Comparison of ENCODE assay signal across 10 mouse cellular contexts in genomic region chr9:114979969-114980368, GRCm38 (mm10). TPM values are rescaled to one million over a fixed set of nuclear protein-coding genes. Genes with fewer than 3 reads are reported as not detected.
A peak's percentile ranks its signal among the peaks of the same experiment; 100 is the strongest.
DNase-seq lines count a peak whose midpoint lies in the region; ATAC-seq and TF ChIP-seq lines count a peak whose summit lies in the region.
"Had no signal": no experiment of that assay in that cellular context is flagged by ENCODE, and none has a peak within 500 bp of the region (broad histone marks: within the 10 kb centered on the region; RNA-seq: fewer than 3 reads in every experiment).

No protein-coding gene starts in this region.

- H3K36me3 ChIP-seq in forebrain, postnatal 0 days (ENCODE audit: insufficient read depth), result no peaks in the 10 kb centered on the region
- H3K36me3 ChIP-seq in forebrain, embryonic 16.5 days (ENCODE audit: control insufficient read depth, insufficient read depth), result no peaks in the 10 kb centered on the region
- H3K36me3 ChIP-seq in embryonic facial prominence, embryonic 14.5 days (ENCODE audit: control insufficient read depth, insufficient read depth, low read length), result no peaks in the 10 kb centered on the region
- no peaks in the 10 kb centered on the region for H3K36me3 ChIP-seq in limb, embryonic 13.5 days

- no peak for ATAC-seq in forebrain, postnatal 0 days
- ATAC-seq in forebrain, embryonic 16.5 days, result no peak
- ATAC-seq in embryonic facial prominence, embryonic 14.5 days (ENCODE audit: low read depth), result no peak
- ATAC-seq in limb, embryonic 13.5 days (ENCODE audit: low FRiP score, low read depth), result no peak

- H3K4me3 ChIP-seq in forebrain, postnatal 0 days (ENCODE audit: low read depth, low read length), result peak overlapping the region; percentile 63; the same call in 1 of the 2 replicates
- no peak overlapping the region for H3K4me3 ChIP-seq in forebrain, embryonic 16.5 days (replicated peaks; ENCODE audit: low read length)
- H3K4me3 ChIP-seq in left cerebral cortex, adult 2 months, result peak overlapping the region; percentile 55
- H3K4me3 ChIP-seq in embryonic facial prominence, embryonic 14.5 days (ENCODE audit: low read depth, low read length), result no peak overlapping the region
- peak overlapping the region; percentile 79 for H3K4me3 ChIP-seq in limb, embryonic 13.5 days

- intact Hi-C loops in left cerebral cortex, adult 2 months (cut with DNase I), result loop anchor here (5.0 kb wide), 4 partner anchors 42 to 252 kb away; no protein-coding TSS in a partner anchor

- H3K9me3 ChIP-seq in forebrain, postnatal 0 days (ENCODE audit: low read length), result no peaks in the 10 kb centered on the region
- H3K9me3 ChIP-seq in forebrain, embryonic 16.5 days (ENCODE audit: control insufficient read depth, low read length), result no peaks in the 10 kb centered on the region
- no peaks in the 10 kb centered on the region for H3K9me3 ChIP-seq in embryonic facial prominence, embryonic 14.5 days (ENCODE audit: control insufficient read depth, low read length)
- H3K9me3 ChIP-seq in limb, embryonic 13.5 days, result no peaks in the 10 kb centered on the region

- H3K27ac ChIP-seq in forebrain, postnatal 0 days (ENCODE audit: low read depth, low read length), result no peak overlapping the region
- H3K27ac ChIP-seq in forebrain, embryonic 16.5 days (ENCODE audit: low read length), result no peak overlapping the region
- no peak overlapping the region; the same call in 1 of the 2 replicates for H3K27ac ChIP-seq in left cerebral cortex, adult 2 months
- no peak overlapping the region for H3K27ac ChIP-seq in embryonic facial prominence, embryonic 14.5 days (replicated peaks; ENCODE audit: low read depth, low read length)
- no peak overlapping the region for H3K27ac ChIP-seq in limb, embryonic 13.5 days

- peak overlapping the region; percentile 81 for H3K4me2 ChIP-seq in forebrain, postnatal 0 days (ENCODE audit: low read depth)
- no peak overlapping the region for H3K4me2 ChIP-seq in forebrain, embryonic 16.5 days (ENCODE audit: low read length)
- H3K4me2 ChIP-seq in embryonic facial prominence, embryonic 14.5 days (ENCODE audit: low read depth, low read length), result peak overlapping the region; percentile 89; the same call in 1 of the 2 replicates
- peak overlapping the region; percentile 92 for H3K4me2 ChIP-seq in limb, embryonic 13.5 days (replicated peaks)

- TF ChIP-seq CTCF in forebrain, postnatal 0 days (IDR thresholded peaks at IDR 0.05; ENCODE audit: low read depth), result no peak
- no peak for TF ChIP-seq CTCF in left cerebral cortex, adult 2 months (IDR thresholded peaks at IDR 0.05)

- no peak overlapping the region for H3K9ac ChIP-seq in forebrain, postnatal 0 days
- H3K9ac ChIP-seq in forebrain, embryonic 16.5 days (replicated peaks; ENCODE audit: low read depth, low read length), result no peak overlapping the region
- H3K9ac ChIP-seq in embryonic facial prominence, embryonic 14.5 days (ENCODE audit: low read depth, low read length), result no peak overlapping the region
- 0 out of 2 replicates have a peak overlapping the region, but pooled peaks have one; percentile 87 for H3K9ac ChIP-seq in limb, embryonic 13.5 days

- peaks cover 4% of the 10 kb centered on the region; the same call in 1 of the 2 replicates for H3K4me1 ChIP-seq in forebrain, postnatal 0 days (ENCODE audit: insufficient read depth)
- H3K4me1 ChIP-seq in forebrain, embryonic 16.5 days (replicated peaks; ENCODE audit: control insufficient read depth, insufficient read depth, low read length), result peaks cover 19% of the 10 kb centered on the region
- H3K4me1 ChIP-seq in embryonic facial prominence, embryonic 14.5 days (ENCODE audit: control insufficient read depth, insufficient read depth, low read length), result peaks cover 12% of the 10 kb centered on the region
- peaks cover 29% of the 10 kb centered on the region for H3K4me1 ChIP-seq in limb, embryonic 13.5 days

- WGBS in forebrain, postnatal 0 days, result 72% methylated on average over 6 of the region's 6 CpGs
- WGBS in forebrain, embryonic 16.5 days, result 81% methylated on average over 6 of the region's 6 CpGs
- 53% methylated on average over 6 of the region's 6 CpGs for WGBS in embryonic facial prominence, embryonic 14.5 days
- WGBS in limb, embryonic 13.5 days, result 46% methylated on average over 6 of the region's 6 CpGs

- no peaks in the 10 kb centered on the region for H3K27me3 ChIP-seq in forebrain, postnatal 0 days (ENCODE audit: insufficient read depth, low read length)
- H3K27me3 ChIP-seq in forebrain, embryonic 16.5 days (replicated peaks; ENCODE audit: control insufficient read depth, insufficient read depth, low read length), result no peaks in the 10 kb centered on the region
- H3K27me3 ChIP-seq in embryonic facial prominence, embryonic 14.5 days (replicated peaks; ENCODE audit: control insufficient read depth, insufficient read depth, low read length), result no peaks in the 10 kb centered on the region
- peaks cover 18% of the 10 kb centered on the region for H3K27me3 ChIP-seq in limb, embryonic 13.5 days

- DNase-seq in forebrain, postnatal 0 days, result no peak
- no peak for DNase-seq in left cerebral cortex, adult 2 months (ENCODE audit: extremely low spot score in 1 of 2, low spot score in 2 of 2)
- DNase-seq in left cerebral cortex, adult 18-20 months (ENCODE audit: low spot score in 2 of 2), result no peak
- DNase-seq in embryonic facial prominence, embryonic 14.5 days (ENCODE audit: low spot score), result no peak
- DNase-seq in testis, postnatal 14 days (ENCODE audit: low spot score), result no peak
- no peak for DNase-seq in cerebellum, postnatal 10 days
- DNase-seq: heart, postnatal 10 days had no signal

RNA-seq across cellular contexts. Expression of gene Osbpl10, which starts 1.6 kb away (rescaled TPM):
- total RNA-seq in forebrain, postnatal 0 days (2014; rRNA removed), result 19.2 and 22.4 TPM in 2 replicates
- 2.8 and 3.0 TPM in 2 replicates for polyA plus RNA-seq in forebrain, postnatal 0 days (2015; fragmentation: Nextera tagmentation; extraction: Ambion mirVana)
- 1.6 and 2.8 TPM in 2 replicates for polyA plus RNA-seq in forebrain, embryonic 16.5 days (2015; fragmentation: Nextera tagmentation; extraction: Ambion mirVana)
- 10 to 100 TPM; 48.5 to 56.3 TPM for total RNA-seq in left cerebral cortex, adult 2 months (2021)
- 10 to 100 TPM; 48.5 to 48.9 TPM for total RNA-seq in left cerebral cortex, adult 18-20 months (2021)
- 2.1 and 2.7 TPM in 2 replicates for polyA plus RNA-seq in embryonic facial prominence, embryonic 14.5 days (2014; fragmentation: Nextera tagmentation; extraction: Ambion mirVana)
- polyA plus RNA-seq in limb, embryonic 13.5 days (2015; fragmentation: Nextera tagmentation; extraction: Ambion mirVana), result 2.8 and 3.9 TPM in 2 replicates
- total RNA-seq: MEL had no signal

RNA-seq across cellular contexts. Expression of gene Rps27rt, which starts 2.6 kb away (rescaled TPM):
- total RNA-seq in forebrain, postnatal 0 days (2014; rRNA removed), result 15.0 and 44.3 TPM in 2 replicates
- 292 and 386 TPM in 2 replicates for polyA plus RNA-seq in forebrain, postnatal 0 days (2015; fragmentation: Nextera tagmentation; extraction: Ambion mirVana)
- 169 and 228 TPM in 2 replicates for polyA plus RNA-seq in forebrain, embryonic 16.5 days (2015; fragmentation: Nextera tagmentation; extraction: Ambion mirVana)
- 10 to 100 TPM; 14.7 to 28.5 TPM for total RNA-seq in left cerebral cortex, adult 2 months (2021)
- total RNA-seq in left cerebral cortex, adult 18-20 months (2021), result 10 to 100 TPM; 31.5 to 43.7 TPM
- 497 and 574 TPM in 2 replicates for polyA plus RNA-seq in embryonic facial prominence, embryonic 14.5 days (2014; fragmentation: Nextera tagmentation; extraction: Ambion mirVana)
- 368 and 463 TPM in 2 replicates for polyA plus RNA-seq in limb, embryonic 13.5 days (2015; fragmentation: Nextera tagmentation; extraction: Ambion mirVana)

RNA-seq across cellular contexts. Expression of gene Gpd1l, which starts 46.2 kb away (rescaled TPM):
- 73.8 and 86.0 TPM in 2 replicates for total RNA-seq in forebrain, postnatal 0 days (2014; rRNA removed)
- 45.1 and 47.0 TPM in 2 replicates for polyA plus RNA-seq in forebrain, postnatal 0 days (2015; fragmentation: Nextera tagmentation; extraction: Ambion mirVana)
- 34.4 and 36.1 TPM in 2 replicates for polyA plus RNA-seq in forebrain, embryonic 16.5 days (2015; fragmentation: Nextera tagmentation; extraction: Ambion mirVana)
- 10 to 100 TPM; 82.0 to 88.7 TPM for total RNA-seq in left cerebral cortex, adult 2 months (2021)
- 10 to 100 TPM; 83.6 to 91.5 TPM for total RNA-seq in left cerebral cortex, adult 18-20 months (2021)
- 9.1 and 10.3 TPM in 2 replicates for polyA plus RNA-seq in embryonic facial prominence, embryonic 14.5 days (2014; fragmentation: Nextera tagmentation; extraction: Ambion mirVana)
- polyA plus RNA-seq in limb, embryonic 13.5 days (2015; fragmentation: Nextera tagmentation; extraction: Ambion mirVana), result 8.5 and 9.7 TPM in 2 replicates
- total RNA-seq: MEL had no signal

Comparison
In these comparisons a context has a peak if more than half of its experiments do, and no peak if none do; other contexts are left out.
1. H3K4me3 ChIP-seq: peak in forebrain, postnatal 0 days (single experiment), left cerebral cortex, adult 2 months (single experiment) and limb, embryonic 13.5 days (single experiment); none in forebrain, embryonic 16.5 days (single experiment) and embryonic facial prominence, embryonic 14.5 days (single experiment).